8 mouse cellular contexts compared by ENCODE assay signal in genomic region chr2:86464442-86465109, GRCm38 (mm10). TPM values are rescaled to one million over a fixed set of nuclear protein-coding genes. Genes with fewer than 3 reads are reported as not detected.
DNase-seq lines count a peak whose midpoint lies in the region; ATAC-seq and TF ChIP-seq lines count a peak whose summit lies in the region.

No protein-coding gene starts in this region.

- H3K9me3 ChIP-seq in lung, embryonic 16.5 days (ENCODE audit: control insufficient read depth, low read length): no peaks in the 10 kb centered on the region

- H3K9ac ChIP-seq in lung, embryonic 16.5 days (ENCODE audit: low read length): no peak overlapping the region

- no peaks in the 10 kb centered on the region for H3K4me1 ChIP-seq in embryonic fibroblast, embryonic 13.5 days (ENCODE audit: control insufficient read depth, insufficient read depth, low read length)
- H3K4me1 ChIP-seq in lung, embryonic 16.5 days (replicated peaks; ENCODE audit: control insufficient read depth, insufficient read depth, low read length): no peaks in the 10 kb centered on the region

- 28% methylated on average over 10 of the region's 10 CpGs for WGBS in lung, embryonic 16.5 days

- H3K27me3 ChIP-seq in lung, embryonic 16.5 days (ENCODE audit: control insufficient read depth, insufficient read depth, low read depth, low read length): no peaks in the 10 kb centered on the region

- TF ChIP-seq CTCF in embryonic fibroblast, embryonic 13.5 days (IDR thresholded peaks at IDR 0.05; ENCODE audit: borderline replicate concordance, insufficient read depth, low read length): peak; percentile 46; the same call in 1 of the 2 replicates

- ATAC-seq in lung, embryonic 16.5 days (ENCODE audit: low read depth): no peak
- no peak for ATAC-seq in erythroblast, adult 5-6 weeks (replicated peaks; ENCODE audit: low FRiP score, poor library complexity, severe bottlenecking)

- TF ChIP-seq POLR2A in embryonic fibroblast, embryonic 13.5 days (IDR thresholded peaks at IDR 0.05; ENCODE audit: low read depth, low read length): no peak

- H3K36me3 ChIP-seq in lung, embryonic 16.5 days (ENCODE audit: control insufficient read depth, insufficient read depth, low read length): no peaks in the 10 kb centered on the region

- no peak overlapping the region for H3K27ac ChIP-seq in embryonic fibroblast, embryonic 13.5 days (ENCODE audit: insufficient read depth, low read length)
- H3K27ac ChIP-seq in lung, embryonic 16.5 days (ENCODE audit: low read length): no peak overlapping the region

- peak overlapping the region; percentile 38 for H3K4me2 ChIP-seq in lung, embryonic 16.5 days (ENCODE audit: low read depth, low read length)

- peak; percentile 15 for DNase-seq in 416B (ENCODE audit: low read depth)
- DNase-seq in adrenal gland, adult 8-10 months: peak; percentile 12
- peak; percentile 59 for DNase-seq in heart, postnatal 4 days
- peak; percentile 13 to 59 for DNase-seq in layer of hippocampus, adult 8-10 months (ENCODE audit: low spot score in 2 of 2)
- peak; percentile 65 for DNase-seq in retina, postnatal 1 day

- no peak overlapping the region for H3K4me3 ChIP-seq in embryonic fibroblast, embryonic 13.5 days (ENCODE audit: insufficient read depth, low read length)
- no peak overlapping the region for H3K4me3 ChIP-seq in lung, embryonic 16.5 days (ENCODE audit: low read length)

RNA-seq across cellular contexts. Expression of gene Olfr1066, which starts 8.5 kb away (rescaled TPM):
- total RNA-seq in adrenal gland, adult 8-10 months (2022): not detected
- not detected in 2 replicates for polyA plus RNA-seq in embryonic fibroblast, embryonic 13.5 days (2011; ENCODE audit: insufficient read length, low read depth, missing spikeins)
- not detected for total RNA-seq in heart, postnatal 4 days (2021)
- total RNA-seq in layer of hippocampus, adult 8-10 months (2022): not detected
- not detected in 2 replicates for polyA plus RNA-seq in lung, embryonic 16.5 days (2015; fragmentation: Nextera tagmentation; extraction: Ambion mirVana)
- not detected in 2 replicates for total RNA-seq in erythroblast, adult 5-6 weeks (2015; ENCODE audit: low replicate concordance)
- total RNA-seq in erythroblast, adult 5-6 weeks (2017; ENCODE audit: low replicate concordance): not detected in 2 replicates

RNA-seq across cellular contexts. Expression of gene Olfr1065, which starts 14.2 kb away (rescaled TPM):
- not detected for total RNA-seq in adrenal gland, adult 8-10 months (2022)
- not detected in 2 replicates for polyA plus RNA-seq in embryonic fibroblast, embryonic 13.5 days (2011; ENCODE audit: insufficient read length, low read depth, missing spikeins)
- total RNA-seq in heart, postnatal 4 days (2021): not detected
- not detected for total RNA-seq in layer of hippocampus, adult 8-10 months (2022)
- polyA plus RNA-seq in lung, embryonic 16.5 days (2015; fragmentation: Nextera tagmentation; extraction: Ambion mirVana): not detected in 2 replicates
- not detected in 2 replicates for total RNA-seq in erythroblast, adult 5-6 weeks (2015; ENCODE audit: low replicate concordance)
- not detected in 2 replicates for total RNA-seq in erythroblast, adult 5-6 weeks (2017; ENCODE audit: low replicate concordance)

RNA-seq across cellular contexts. Expression of gene Olfr228, which starts 22.6 kb away (rescaled TPM):
- not detected for total RNA-seq in adrenal gland, adult 8-10 months (2022)
- not detected in 2 replicates for polyA plus RNA-seq in embryonic fibroblast, embryonic 13.5 days (2011; ENCODE audit: insufficient read length, low read depth, missing spikeins)
- not detected for total RNA-seq in heart, postnatal 4 days (2021)
- total RNA-seq in layer of hippocampus, adult 8-10 months (2022): not detected
- not detected in 2 replicates for polyA plus RNA-seq in lung, embryonic 16.5 days (2015; fragmentation: Nextera tagmentation; extraction: Ambion mirVana)
- not detected in 2 replicates for total RNA-seq in erythroblast, adult 5-6 weeks (2015; ENCODE audit: low replicate concordance)
- total RNA-seq in erythroblast, adult 5-6 weeks (2017; ENCODE audit: low replicate concordance): not detected in 2 replicates

RNA-seq across cellular contexts. Expression of gene Olfr1062, which starts 38.0 kb away (rescaled TPM):
- total RNA-seq in adrenal gland, adult 8-10 months (2022): not detected
- not detected in 2 replicates for polyA plus RNA-seq in embryonic fibroblast, embryonic 13.5 days (2011; ENCODE audit: insufficient read length, low read depth, missing spikeins)
- not detected for total RNA-seq in heart, postnatal 4 days (2021)
- not detected for total RNA-seq in layer of hippocampus, adult 8-10 months (2022)
- polyA plus RNA-seq in lung, embryonic 16.5 days (2015; fragmentation: Nextera tagmentation; extraction: Ambion mirVana): not detected in 2 replicates
- total RNA-seq in erythroblast, adult 5-6 weeks (2015; ENCODE audit: low replicate concordance): 0.42 TPM in 1 of 2 replicates, not detected in the other
- total RNA-seq in erythroblast, adult 5-6 weeks (2017; ENCODE audit: low replicate concordance): not detected in 2 replicates

RNA-seq across cellular contexts. Expression of gene Olfr1076, which starts 43.7 kb away (rescaled TPM):
- not detected for total RNA-seq in adrenal gland, adult 8-10 months (2022)
- polyA plus RNA-seq in embryonic fibroblast, embryonic 13.5 days (2011; ENCODE audit: insufficient read length, low read depth, missing spikeins): not detected in 2 replicates
- not detected for total RNA-seq in heart, postnatal 4 days (2021)
- not detected for total RNA-seq in layer of hippocampus, adult 8-10 months (2022)
- polyA plus RNA-seq in lung, embryonic 16.5 days (2015; fragmentation: Nextera tagmentation; extraction: Ambion mirVana): not detected in 2 replicates
- total RNA-seq in erythroblast, adult 5-6 weeks (2015; ENCODE audit: low replicate concordance): not detected in 2 replicates
- not detected in 2 replicates for total RNA-seq in erythroblast, adult 5-6 weeks (2017; ENCODE audit: low replicate concordance)

Comparison
In these comparisons a context has a peak if more than half of its experiments do, and no peak if none do; other contexts are left out.
1. DNase-seq: peak in every context shown above with its lines; median percentile 65 in retina, postnatal 1 day; 59 in heart, postnatal 4 days; 36 in layer of hippocampus, adult 8-10 months; 15 in 416B; 12 in adrenal gland, adult 8-10 months.